Mouse (Mus musculus): ENCODE data around the gene Necab3. TPM values are rescaled to one million over a fixed set of nuclear protein-coding genes. Genes with fewer than 3 reads are reported as not detected.
A peak's percentile ranks its signal among the peaks of the same experiment; 100 is the strongest.

Gene Necab3
- polyA plus RNA-seq, 1 experiment = 0.46 TPM

DNA sequence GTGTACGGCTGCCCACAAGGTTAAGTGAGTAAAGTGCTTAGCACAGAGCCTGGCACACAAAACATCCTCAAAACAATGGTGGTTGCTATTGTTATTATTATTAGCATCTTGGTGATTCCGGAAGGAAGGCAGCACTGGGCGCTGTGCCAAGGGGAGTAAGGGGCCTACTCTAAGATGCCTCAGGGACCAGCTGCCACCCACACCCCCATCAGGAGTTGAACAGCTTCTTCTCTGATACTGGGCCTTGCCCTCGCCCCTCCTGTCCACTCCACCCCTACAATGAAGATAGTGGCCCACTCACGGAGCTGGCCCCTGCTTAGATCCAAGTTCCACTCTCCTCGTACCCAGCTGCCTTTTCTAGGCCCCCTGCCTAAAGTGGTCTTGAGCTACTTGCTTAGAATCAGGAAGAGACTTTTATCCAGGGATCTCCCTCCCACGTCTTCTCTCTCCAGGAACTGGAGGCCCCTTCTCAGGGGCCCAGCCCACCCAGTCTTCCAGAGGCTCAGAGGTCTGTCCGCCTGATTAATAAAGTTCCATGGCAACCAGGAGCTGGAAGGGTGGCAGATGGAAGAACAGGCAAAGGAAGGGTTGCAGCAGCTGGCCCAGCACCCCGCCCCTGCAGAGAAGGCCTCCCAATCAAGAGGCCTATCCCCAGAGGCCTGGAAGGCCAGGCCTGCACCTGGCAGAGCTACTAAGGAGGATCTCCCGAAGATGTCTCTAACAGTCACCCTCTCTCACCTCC lies 9.8 kb upstream of the Necab3 start:
- Histone ChIP-seq H3ac (ENCODE audit: control insufficient read depth, insufficient read length, low read depth) (peak overlapping the region; percentile 90), H3K79me3 (ENCODE audit: low read depth) (peaks cover 19% of the 10 kb centered on the region), H3K79me2 (ENCODE audit: control insufficient read depth, insufficient read depth) (peaks cover 48% of the 10 kb centered on the region), H3K27me3 (ENCODE audit: control insufficient read depth, insufficient read depth, insufficient read length) (no peaks in the 10 kb centered on the region), H3K4me3 (ENCODE audit: insufficient read depth, poor library complexity, severe bottlenecking) (peak overlapping the region; percentile 50), H3K36me3 (ENCODE audit: control insufficient read depth, insufficient read depth) (peaks cover 6% of the 10 kb centered on the region)
- TF ChIP-seq CTCF (IDR thresholded peaks at IDR 0.05; ENCODE audit: control insufficient read depth, insufficient read depth, insufficient read length) = no peak
- TF ChIP-seq USF1 (IDR thresholded peaks at IDR 0.05; ENCODE audit: low read depth) = no peak
- no peak for TF ChIP-seq MAX (IDR thresholded peaks at IDR 0.05)
- TF ChIP-seq FOSL1 (IDR thresholded peaks at IDR 0.05; ENCODE audit: insufficient read depth, low read length, poor library complexity, severe bottlenecking) = no peak
- no peak for TF ChIP-seq CEBPB (IDR thresholded peaks at IDR 0.05; ENCODE audit: low read depth)
- no peak for TF ChIP-seq MYOG (IDR thresholded peaks at IDR 0.05; ENCODE audit: control insufficient read depth, extremely low read depth, insufficient read length)
- no peak for TF ChIP-seq MYOD1 (IDR thresholded peaks at IDR 0.05; ENCODE audit: control insufficient read depth, insufficient read length, low read depth)

DNA sequence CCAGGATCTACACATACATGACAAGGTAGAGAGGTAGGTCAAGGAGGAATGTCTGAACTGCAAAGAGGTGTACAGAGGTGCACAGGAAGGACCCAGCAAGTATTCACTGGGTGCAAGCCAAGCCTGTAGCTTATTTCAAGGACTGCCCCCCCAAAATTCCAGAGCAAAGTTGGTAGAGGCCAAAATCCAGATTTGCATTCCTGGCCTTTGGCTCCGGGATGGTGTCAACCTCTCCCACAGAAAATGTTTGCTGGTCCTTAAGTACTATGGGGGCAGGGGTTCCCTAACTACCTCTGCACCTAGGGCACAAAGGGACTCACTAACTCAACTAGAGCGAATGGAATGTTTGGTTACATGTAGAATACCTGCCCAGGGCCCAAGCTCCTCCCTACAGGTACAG lies 9.1 kb upstream of the Necab3 start:
- no peak for TF ChIP-seq FOSL1 (IDR thresholded peaks at IDR 0.05; ENCODE audit: insufficient read depth, low read length, poor library complexity, severe bottlenecking)
- no peak for TF ChIP-seq CTCF (IDR thresholded peaks at IDR 0.05; ENCODE audit: control insufficient read depth, insufficient read depth, insufficient read length)
- TF ChIP-seq MYOD1 (IDR thresholded peaks at IDR 0.05; ENCODE audit: control insufficient read depth, insufficient read length, low read depth) = no peak
- TF ChIP-seq MAX (IDR thresholded peaks at IDR 0.05) = no peak
- TF ChIP-seq MYOG (IDR thresholded peaks at IDR 0.05; ENCODE audit: control insufficient read depth, extremely low read depth, insufficient read length) = no peak
- TF ChIP-seq CEBPB (IDR thresholded peaks at IDR 0.05; ENCODE audit: low read depth) = no peak
- TF ChIP-seq USF1 (IDR thresholded peaks at IDR 0.05; ENCODE audit: low read depth) = no peak
- Histone ChIP-seq H3ac (ENCODE audit: control insufficient read depth, insufficient read length, low read depth) (no peak overlapping the region), H3K36me3 (ENCODE audit: control insufficient read depth, insufficient read depth) (peaks cover 14% of the 10 kb centered on the region), H3K4me3 (ENCODE audit: insufficient read depth, poor library complexity, severe bottlenecking) (peak overlapping the region; percentile 15), H3K79me3 (ENCODE audit: low read depth) (peaks cover 19% of the 10 kb centered on the region), H3K79me2 (ENCODE audit: control insufficient read depth, insufficient read depth) (peaks cover 48% of the 10 kb centered on the region), H3K27me3 (ENCODE audit: control insufficient read depth, insufficient read depth, insufficient read length) (no peaks in the 10 kb centered on the region)

- Histone ChIP-seq H3K79me2 (ENCODE audit: control insufficient read depth, insufficient read depth) (peaks cover 48% of the 10 kb centered on the region), H3K4me3 (ENCODE audit: insufficient read depth, poor library complexity, severe bottlenecking) (no peak overlapping the region), H3K27me3 (ENCODE audit: control insufficient read depth, insufficient read depth, insufficient read length) (no peaks in the 10 kb centered on the region), H3ac (ENCODE audit: control insufficient read depth, insufficient read length, low read depth) (no peak overlapping the region), H3K36me3 (ENCODE audit: control insufficient read depth, insufficient read depth) (peaks cover 20% of the 10 kb centered on the region), H3K79me3 (ENCODE audit: low read depth) (peaks cover 19% of the 10 kb centered on the region)
- no peak for TF ChIP-seq MYOG (IDR thresholded peaks at IDR 0.05; ENCODE audit: control insufficient read depth, extremely low read depth, insufficient read length)
Observed at GRCm38 (mm10) chr2:154566641-154567040, 8.0 kb upstream of the Necab3 start.

- H3K4me3 ChIP-seq (ENCODE audit: insufficient read depth, poor library complexity, severe bottlenecking) = no peak overlapping the region
- peaks cover 31% of the 10 kb centered on the region for H3K36me3 ChIP-seq (ENCODE audit: control insufficient read depth, insufficient read depth)
- peaks cover 19% of the 10 kb centered on the region for H3K79me3 ChIP-seq (ENCODE audit: low read depth)
- H3K27me3 ChIP-seq (ENCODE audit: control insufficient read depth, insufficient read depth, insufficient read length) = no peaks in the 10 kb centered on the region
- H3K79me2 ChIP-seq (ENCODE audit: control insufficient read depth, insufficient read depth) = peaks cover 48% of the 10 kb centered on the region
- H3ac ChIP-seq (ENCODE audit: control insufficient read depth, insufficient read length, low read depth) = no peak overlapping the region
- no peak for TF ChIP-seq FOSL1 (IDR thresholded peaks at IDR 0.05; ENCODE audit: insufficient read depth, low read length, poor library complexity, severe bottlenecking)
- no peak for TF ChIP-seq USF1 (IDR thresholded peaks at IDR 0.05; ENCODE audit: low read depth)
- TF ChIP-seq MYOG (IDR thresholded peaks at IDR 0.05; ENCODE audit: control insufficient read depth, extremely low read depth, insufficient read length) = no peak
- peak; percentile 10 for TF ChIP-seq MYOD1 (IDR thresholded peaks at IDR 0.05; ENCODE audit: control insufficient read depth, insufficient read length, low read depth)
- no peak for TF ChIP-seq MAX (IDR thresholded peaks at IDR 0.05)
Observed at GRCm38 (mm10) chr2:154565562-154565961, 6.9 kb upstream of the Necab3 start.

DNA sequence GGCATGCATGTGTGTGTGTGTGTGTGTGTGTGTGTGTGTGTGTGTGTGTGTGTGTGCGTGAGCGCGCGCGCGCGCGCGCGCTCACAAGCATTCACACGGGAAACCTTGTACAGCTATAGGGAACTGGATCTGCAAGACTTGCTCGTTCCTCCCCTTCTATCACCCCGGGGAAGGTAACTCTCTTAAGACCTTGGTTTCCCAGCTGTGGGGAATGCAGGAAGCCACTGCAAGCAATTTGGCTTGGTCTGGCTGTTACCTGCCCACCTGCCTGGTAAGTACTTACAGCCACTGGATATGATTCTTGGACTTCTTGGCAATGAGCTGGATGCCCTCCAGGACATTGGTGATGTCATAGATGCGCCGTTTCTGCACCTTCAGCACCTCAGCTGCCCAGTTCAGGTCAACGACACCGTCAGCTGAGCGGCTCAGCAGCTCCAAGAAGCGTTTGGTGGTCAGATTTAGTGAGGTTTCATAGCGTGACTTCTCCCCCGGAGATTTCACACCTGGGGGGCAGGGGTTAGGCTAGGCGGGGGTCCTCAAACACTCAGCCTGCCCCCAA lies 5.0 kb upstream of the Necab3 start:
- no peak for TF ChIP-seq MYOG (IDR thresholded peaks at IDR 0.05; ENCODE audit: control insufficient read depth, extremely low read depth, insufficient read length)
- TF ChIP-seq USF1 (IDR thresholded peaks at IDR 0.05; ENCODE audit: low read depth) = no peak
- no peak for TF ChIP-seq CEBPB (IDR thresholded peaks at IDR 0.05; ENCODE audit: low read depth)
- no peak for TF ChIP-seq FOSL1 (IDR thresholded peaks at IDR 0.05; ENCODE audit: insufficient read depth, low read length, poor library complexity, severe bottlenecking)
- no peak for TF ChIP-seq CTCF (IDR thresholded peaks at IDR 0.05; ENCODE audit: control insufficient read depth, insufficient read depth, insufficient read length)
- TF ChIP-seq MAX (IDR thresholded peaks at IDR 0.05) = no peak
- no peak for TF ChIP-seq MYOD1 (IDR thresholded peaks at IDR 0.05; ENCODE audit: control insufficient read depth, insufficient read length, low read depth)
- Histone ChIP-seq H3ac (ENCODE audit: control insufficient read depth, insufficient read length, low read depth) (no peak overlapping the region), H3K36me3 (ENCODE audit: control insufficient read depth, insufficient read depth) (peaks cover 35% of the 10 kb centered on the region)

More for the DNA sequence above, 5.0 kb upstream of the Necab3 start:
- no peak overlapping the region for H3K4me3 ChIP-seq (ENCODE audit: insufficient read depth, poor library complexity, severe bottlenecking)
- H3K79me2 ChIP-seq (ENCODE audit: control insufficient read depth, insufficient read depth) = peaks cover 42% of the 10 kb centered on the region
- H3K27me3 ChIP-seq (ENCODE audit: control insufficient read depth, insufficient read depth, insufficient read length) = no peaks in the 10 kb centered on the region
- peaks cover 17% of the 10 kb centered on the region for H3K79me3 ChIP-seq (ENCODE audit: low read depth)

Measured in C2C12 (cell line).